Mouse (Mus musculus) E14TG2a.4 (cell line): Measurements from ENCODE around the gene Ccdc92b.

ENCODE experiments used
- CTCF ChIP-seq: conservative IDR thresholded peaks from 2 replicates; pipeline ENCODE4 v1.5.1; 2014; ENCODE audit warnings: low read length
- POU5F1 ChIP-seq: IDR thresholded peaks from 2 replicates; pipeline ENCODE4 v1.6.1; 2014; ENCODE audit warnings: low read length, borderline replicate concordance

DNA sequence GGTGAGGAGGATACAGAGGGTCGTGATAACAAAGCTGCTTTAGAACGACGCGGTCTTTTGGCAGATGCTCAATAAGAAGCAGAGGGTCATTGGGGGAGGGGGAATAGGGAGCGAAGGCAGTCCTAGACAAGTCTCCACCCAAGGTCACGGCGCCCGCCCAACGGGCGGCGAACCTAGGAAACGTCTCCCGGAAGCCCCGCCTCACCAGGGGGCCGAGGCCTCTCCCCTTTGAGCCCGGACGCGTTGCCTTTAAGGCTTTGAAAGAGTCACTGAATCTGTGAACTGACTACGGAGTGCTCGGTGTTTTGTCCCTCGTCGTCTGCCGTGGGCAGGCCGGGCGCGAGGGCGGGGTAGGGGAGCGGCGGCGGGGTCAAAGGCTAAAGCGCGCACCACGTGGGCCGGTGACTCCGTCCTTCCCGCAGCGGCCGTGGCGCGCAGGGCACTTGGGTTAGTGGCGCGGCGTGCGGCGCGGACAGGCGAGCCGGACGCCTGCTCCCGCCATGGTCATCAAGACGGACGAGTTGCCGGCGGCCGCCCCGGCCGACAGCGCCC, 29.8 kb downstream of the Ccdc92b start, which contains the start of gene Cluh:
- no peak for TF ChIP-seq CTCF
- no peak for TF ChIP-seq POU5F1
